Mouse (Mus musculus) embryonic fibroblast, embryonic 13.5 days (primary cell): ENCODE measurements around the gene Tmcc3.

Experiments used
- CTCF ChIP-seq: IDR thresholded peaks from 2 replicates; pipeline ENCODE4 v1.5.1; 2011; ENCODE audit warnings: mild to moderate bottlenecking, control low read depth, low read length, moderate library complexity, borderline replicate concordance; ENCODE audit not compliant: insufficient read depth
- POLR2A ChIP-seq: IDR thresholded peaks from 2 replicates; pipeline ENCODE4 v1.6.1; 2011; ENCODE audit warnings: low read depth, mild to moderate bottlenecking, control low read depth, low read length, moderate library complexity

DNA sequence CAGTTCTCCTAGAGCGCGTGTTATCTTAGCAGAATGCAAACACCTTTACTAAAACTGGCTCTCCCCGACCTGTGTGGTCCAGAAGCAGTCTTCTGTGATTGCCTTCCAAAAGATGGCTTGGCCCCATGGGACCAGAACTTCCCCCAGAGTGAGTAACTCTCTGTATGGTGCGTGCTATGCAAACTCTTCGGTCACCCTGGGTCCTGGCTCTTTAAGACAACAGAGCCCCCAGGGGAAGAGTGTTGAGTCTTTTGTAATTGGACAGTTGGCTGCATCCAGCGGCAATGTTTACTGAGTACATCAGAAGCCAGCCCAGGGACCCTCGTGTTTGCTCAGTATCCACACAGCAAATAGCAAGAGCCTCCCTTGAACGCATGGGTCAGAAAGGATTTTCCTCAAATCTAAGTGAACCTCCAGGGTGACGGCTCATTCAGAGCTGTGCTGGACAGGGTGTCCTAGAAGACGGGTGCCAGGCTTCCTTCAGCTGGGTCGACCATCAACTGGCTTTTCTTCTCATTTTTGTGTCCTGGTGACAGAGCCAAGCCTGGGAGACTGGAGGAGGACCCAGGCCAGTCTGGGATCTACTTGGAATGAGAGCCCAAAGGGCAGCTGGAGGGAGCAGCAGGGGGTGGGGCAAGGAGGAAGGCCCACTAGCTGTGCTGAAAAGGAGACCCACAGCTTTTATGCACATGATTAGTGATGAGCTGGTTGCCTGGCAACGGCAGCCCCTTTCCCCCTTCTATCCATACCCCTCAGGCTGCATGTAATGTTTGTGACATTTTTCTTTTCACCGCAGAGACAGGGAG, 309.9 kb downstream of the Tmcc3 start:
- TF ChIP-seq CTCF (no peak), POLR2A (no peak)
